Mouse (Mus musculus) stomach, embryonic 15.5 days (tissue): ENCODE results near the gene Fscn3. TPM values are rescaled to one million over a fixed set of nuclear protein-coding genes. Genes with fewer than 3 reads are reported as not detected.

Experiments used
- polyA plus RNA-seq: library from polyadenylated mRNA; unstranded; fragments of >200 nt; fragmentation: Nextera tagmentation; extraction: Ambion mirVana; gene quantifications from 2 replicates; pipeline ENCODE4 v1.2.1, GENCODE M21; 2015

Gene Fscn3
- polyA plus RNA-seq, 1 experiment from 2014 or later = not detected

Other genes starting within 250 kb of the Fscn3 start
- 22.6 and 27.6 TPM in 2 replicates for gene Zfp800, start 29.8 kb upstream of the Fscn3 start, polyA plus RNA-seq
- gene Arf5, start 4.2 kb upstream of the Fscn3 start, polyA plus RNA-seq = 296 and 340 TPM in 2 replicates
- gene Gcc1, start 601 bp downstream of the Fscn3 start, polyA plus RNA-seq = 9.7 and 9.9 TPM in 2 replicates
- 1.6 and 2.5 TPM in 2 replicates for gene Pax4, start 21.6 kb downstream of the Fscn3 start, polyA plus RNA-seq
- gene Snd1, start 47.4 kb downstream of the Fscn3 start, polyA plus RNA-seq = 128 and 153 TPM in 2 replicates